Mouse (Mus musculus): ENCODE measurements around the gene Ttn. TPM values are rescaled to one million over a fixed set of nuclear protein-coding genes. Genes with fewer than 3 reads are reported as not detected.

Gene Ttn
- polyA plus RNA-seq, 1 experiment: 0.12 TPM

- no peak overlapping the region for H3K4me3 ChIP-seq (ENCODE audit: extremely low read depth, insufficient read depth, insufficient read length)
- no peak overlapping the region for H3K27ac ChIP-seq (ENCODE audit: insufficient read depth, low read length)
- H3K4me1 ChIP-seq (ENCODE audit: control insufficient read depth, insufficient read depth, insufficient read length): no peaks in the 10 kb centered on the region
- WGBS: 86% methylated on average over 5 of the region's 5 CpGs
- no peaks in the 10 kb centered on the region for H3K36me3 ChIP-seq (ENCODE audit: control insufficient read depth, insufficient read depth, low read length)
- DNase-seq (ENCODE audit: low read depth in 1 of 2, low spot score in 2 of 2): no peak
- TF ChIP-seq POLR2A (IDR thresholded peaks at IDR 0.05; ENCODE audit: low read depth, low read length): no peak
- TF ChIP-seq CTCF (IDR thresholded peaks at IDR 0.05; ENCODE audit: extremely low read depth, insufficient read depth, insufficient read length, insufficient replicate concordance): no peak
- H3K27me3 ChIP-seq (ENCODE audit: control insufficient read depth, insufficient read depth, low read length): no peaks in the 10 kb centered on the region
Measured at GRCm38 (mm10) chr2:76805191-76805892, 177.0 kb downstream of the Ttn start.

- WGBS: 95% methylated on average over 12 of the region's 12 CpGs
- TF ChIP-seq POLR2A (IDR thresholded peaks at IDR 0.05; ENCODE audit: low read depth, low read length) (no peak), CTCF (IDR thresholded peaks at IDR 0.05; ENCODE audit: extremely low read depth, insufficient read depth, insufficient read length, insufficient replicate concordance) (no peak)
- H3K4me3 ChIP-seq (ENCODE audit: extremely low read depth, insufficient read depth, insufficient read length): no peak overlapping the region
- no peaks in the 10 kb centered on the region for H3K4me1 ChIP-seq (ENCODE audit: control insufficient read depth, insufficient read depth, insufficient read length)
- H3K27me3 ChIP-seq (ENCODE audit: control insufficient read depth, insufficient read depth, low read length): no peaks in the 10 kb centered on the region
- DNase-seq (ENCODE audit: low read depth in 1 of 2, low spot score in 2 of 2): no peak
- no peak overlapping the region for H3K27ac ChIP-seq (ENCODE audit: insufficient read depth, low read length)
- H3K36me3 ChIP-seq (ENCODE audit: control insufficient read depth, insufficient read depth, low read length): no peaks in the 10 kb centered on the region
Measured at GRCm38 (mm10) chr2:76784171-76784570, 198.2 kb downstream of the Ttn start.

- H3K27ac ChIP-seq (ENCODE audit: insufficient read depth, low read length): no peak overlapping the region
- no peaks in the 10 kb centered on the region for H3K27me3 ChIP-seq (ENCODE audit: control insufficient read depth, insufficient read depth, low read length)
- H3K4me3 ChIP-seq (ENCODE audit: extremely low read depth, insufficient read depth, insufficient read length): no peak overlapping the region
- 92% methylated on average over 13 of the region's 13 CpGs for WGBS
- no peak for DNase-seq (ENCODE audit: low read depth in 1 of 2, low spot score in 2 of 2)
- H3K36me3 ChIP-seq (ENCODE audit: control insufficient read depth, insufficient read depth, low read length): no peaks in the 10 kb centered on the region
- H3K4me1 ChIP-seq (ENCODE audit: control insufficient read depth, insufficient read depth, insufficient read length): no peaks in the 10 kb centered on the region
- no peak for TF ChIP-seq CTCF (IDR thresholded peaks at IDR 0.05; ENCODE audit: extremely low read depth, insufficient read depth, insufficient read length, insufficient replicate concordance)
- no peak for TF ChIP-seq POLR2A (IDR thresholded peaks at IDR 0.05; ENCODE audit: low read depth, low read length)
Measured at GRCm38 (mm10) chr2:76780792-76781191, 201.6 kb downstream of the Ttn start.

- Histone ChIP-seq H3K4me1 (ENCODE audit: control insufficient read depth, insufficient read depth, insufficient read length) (no peaks in the 10 kb centered on the region), H3K27me3 (ENCODE audit: control insufficient read depth, insufficient read depth, low read length) (no peaks in the 10 kb centered on the region), H3K36me3 (ENCODE audit: control insufficient read depth, insufficient read depth, low read length) (no peaks in the 10 kb centered on the region), H3K27ac (ENCODE audit: insufficient read depth, low read length) (no peak overlapping the region), H3K4me3 (ENCODE audit: extremely low read depth, insufficient read depth, insufficient read length) (no peak overlapping the region)
- WGBS: 94% methylated on average over 10 of the region's 10 CpGs
- TF ChIP-seq POLR2A (IDR thresholded peaks at IDR 0.05; ENCODE audit: low read depth, low read length) (no peak), CTCF (IDR thresholded peaks at IDR 0.05; ENCODE audit: extremely low read depth, insufficient read depth, insufficient read length, insufficient replicate concordance) (no peak)
- DNase-seq (ENCODE audit: low read depth in 1 of 2, low spot score in 2 of 2): no peak
Measured at GRCm38 (mm10) chr2:76769831-76770230, 212.5 kb downstream of the Ttn start.

- no peak for DNase-seq (ENCODE audit: low read depth in 1 of 2, low spot score in 2 of 2)
- H3K4me3 ChIP-seq (ENCODE audit: extremely low read depth, insufficient read depth, insufficient read length): no peak overlapping the region
- no peaks in the 10 kb centered on the region for H3K27me3 ChIP-seq (ENCODE audit: control insufficient read depth, insufficient read depth, low read length)
- H3K27ac ChIP-seq (ENCODE audit: insufficient read depth, low read length): no peak overlapping the region
- H3K36me3 ChIP-seq (ENCODE audit: control insufficient read depth, insufficient read depth, low read length): no peaks in the 10 kb centered on the region
- TF ChIP-seq POLR2A (IDR thresholded peaks at IDR 0.05; ENCODE audit: low read depth, low read length) (no peak), CTCF (IDR thresholded peaks at IDR 0.05; ENCODE audit: extremely low read depth, insufficient read depth, insufficient read length, insufficient replicate concordance) (no peak)
- 95% methylated on average over 12 of the region's 12 CpGs for WGBS
- H3K4me1 ChIP-seq (ENCODE audit: control insufficient read depth, insufficient read depth, insufficient read length): no peaks in the 10 kb centered on the region
Measured at GRCm38 (mm10) chr2:76767231-76767630, 215.1 kb downstream of the Ttn start.

- no peak overlapping the region for H3K27ac ChIP-seq (ENCODE audit: insufficient read depth, low read length)
- no peaks in the 10 kb centered on the region for H3K36me3 ChIP-seq (ENCODE audit: control insufficient read depth, insufficient read depth, low read length)
- H3K27me3 ChIP-seq (ENCODE audit: control insufficient read depth, insufficient read depth, low read length): no peaks in the 10 kb centered on the region
- WGBS: 89% methylated on average over 13 of the region's 13 CpGs
- TF ChIP-seq POLR2A (IDR thresholded peaks at IDR 0.05; ENCODE audit: low read depth, low read length) (no peak), CTCF (IDR thresholded peaks at IDR 0.05; ENCODE audit: extremely low read depth, insufficient read depth, insufficient read length, insufficient replicate concordance) (no peak)
- no peaks in the 10 kb centered on the region for H3K4me1 ChIP-seq (ENCODE audit: control insufficient read depth, insufficient read depth, insufficient read length)
- no peak overlapping the region for H3K4me3 ChIP-seq (ENCODE audit: extremely low read depth, insufficient read depth, insufficient read length)
- DNase-seq (ENCODE audit: low read depth in 1 of 2, low spot score in 2 of 2): no peak
Measured at GRCm38 (mm10) chr2:76764526-76764925, 217.8 kb downstream of the Ttn start.

GRCm38 (mm10) chr2:76762154-76762553, 220.2 kb downstream of the Ttn start:
- TF ChIP-seq CTCF (IDR thresholded peaks at IDR 0.05; ENCODE audit: extremely low read depth, insufficient read depth, insufficient read length, insufficient replicate concordance) (no peak), POLR2A (IDR thresholded peaks at IDR 0.05; ENCODE audit: low read depth, low read length) (no peak)
- Histone ChIP-seq H3K27me3 (ENCODE audit: control insufficient read depth, insufficient read depth, low read length) (no peaks in the 10 kb centered on the region), H3K36me3 (ENCODE audit: control insufficient read depth, insufficient read depth, low read length) (no peaks in the 10 kb centered on the region), H3K4me3 (ENCODE audit: extremely low read depth, insufficient read depth, insufficient read length) (no peak overlapping the region), H3K27ac (ENCODE audit: insufficient read depth, low read length) (no peak overlapping the region), H3K4me1 (ENCODE audit: control insufficient read depth, insufficient read depth, insufficient read length) (no peaks in the 10 kb centered on the region)
- no peak for DNase-seq (ENCODE audit: low read depth in 1 of 2, low spot score in 2 of 2)
- WGBS: 93% methylated on average over 6 of the region's 6 CpGs

All from spleen, adult 2 months (tissue).